Mouse (Mus musculus): ENCODE measurements around the gene Syn3.

Syn3 gene

GRCm38 (mm10) chr10:86249283-86249682 is 249.4 kb downstream of the Syn3 start:
- no peak for ATAC-seq (ENCODE audit: insufficient number of reproducible peaks, low FRiP score, low TSS enrichment)

- no peak for ATAC-seq (ENCODE audit: insufficient number of reproducible peaks, low FRiP score, low TSS enrichment)
These were observed 249.9 kb downstream of the Syn3 start for GRCm38 (mm10) chr10:86248807-86249206.

GRCm38 (mm10) chr10:86248131-86248740 is 250.5 kb downstream of the Syn3 start:
- no peak for ATAC-seq (ENCODE audit: insufficient number of reproducible peaks, low FRiP score, low TSS enrichment)

- no peak for ATAC-seq (ENCODE audit: insufficient number of reproducible peaks, low FRiP score, low TSS enrichment)
These were observed 253.3 kb downstream of the Syn3 start for GRCm38 (mm10) chr10:86245396-86245795.

GRCm38 (mm10) chr10:86243525-86243924 is 255.2 kb downstream of the Syn3 start:
- ATAC-seq (ENCODE audit: insufficient number of reproducible peaks, low FRiP score, low TSS enrichment): no peak

- no peak for ATAC-seq (ENCODE audit: insufficient number of reproducible peaks, low FRiP score, low TSS enrichment)
These were observed 256.0 kb downstream of the Syn3 start for GRCm38 (mm10) chr10:86242721-86243120.

GRCm38 (mm10) chr10:86230006-86230405 is 268.7 kb downstream of the Syn3 start:
- ATAC-seq (ENCODE audit: insufficient number of reproducible peaks, low FRiP score, low TSS enrichment): no peak

- ATAC-seq (ENCODE audit: insufficient number of reproducible peaks, low FRiP score, low TSS enrichment): no peak
These were observed 273.2 kb downstream of the Syn3 start for GRCm38 (mm10) chr10:86225480-86225879.

GRCm38 (mm10) chr10:86218984-86219383 is 279.7 kb downstream of the Syn3 start:
- ATAC-seq (ENCODE audit: insufficient number of reproducible peaks, low FRiP score, low TSS enrichment): no peak

- ATAC-seq (ENCODE audit: insufficient number of reproducible peaks, low FRiP score, low TSS enrichment): no peak
These were observed 281.9 kb downstream of the Syn3 start for GRCm38 (mm10) chr10:86216836-86217235.

- no peak for ATAC-seq (ENCODE audit: insufficient number of reproducible peaks, low FRiP score, low TSS enrichment)
These were observed 286.6 kb downstream of the Syn3 start for GRCm38 (mm10) chr10:86212062-86212461.

GRCm38 (mm10) chr10:86203915-86204314 is 294.8 kb downstream of the Syn3 start:
- peak; percentile 62; the same call in 1 of the 2 replicates for ATAC-seq (ENCODE audit: insufficient number of reproducible peaks, low FRiP score, low TSS enrichment)

GRCm38 (mm10) chr10:86203175-86203574 is 295.5 kb downstream of the Syn3 start:
- ATAC-seq (ENCODE audit: insufficient number of reproducible peaks, low FRiP score, low TSS enrichment): no peak

GRCm38 (mm10) chr10:86201826-86202225 is 296.9 kb downstream of the Syn3 start:
- ATAC-seq (ENCODE audit: insufficient number of reproducible peaks, low FRiP score, low TSS enrichment): no peak

- no peak for ATAC-seq (ENCODE audit: insufficient number of reproducible peaks, low FRiP score, low TSS enrichment)
These were observed 297.7 kb downstream of the Syn3 start for GRCm38 (mm10) chr10:86201006-86201405.

- no peak for ATAC-seq (ENCODE audit: insufficient number of reproducible peaks, low FRiP score, low TSS enrichment)
These were observed 302.2 kb downstream of the Syn3 start for GRCm38 (mm10) chr10:86196414-86197025.

- ATAC-seq (ENCODE audit: insufficient number of reproducible peaks, low FRiP score, low TSS enrichment): no peak
These were observed 304.0 kb downstream of the Syn3 start for GRCm38 (mm10) chr10:86194722-86195121.

- ATAC-seq (ENCODE audit: insufficient number of reproducible peaks, low FRiP score, low TSS enrichment): no peak
These were observed 304.7 kb downstream of the Syn3 start for GRCm38 (mm10) chr10:86193863-86194434.

- no peak for ATAC-seq (ENCODE audit: insufficient number of reproducible peaks, low FRiP score, low TSS enrichment)
These were observed 310.1 kb downstream of the Syn3 start for GRCm38 (mm10) chr10:86188614-86189013.

- no peak for ATAC-seq (ENCODE audit: insufficient number of reproducible peaks, low FRiP score, low TSS enrichment)
These were observed 310.8 kb downstream of the Syn3 start for GRCm38 (mm10) chr10:86187881-86188280.

GRCm38 (mm10) chr10:86183148-86183885 is 315.4 kb downstream of the Syn3 start:
- ATAC-seq (ENCODE audit: insufficient number of reproducible peaks, low FRiP score, low TSS enrichment): no peak

Data from cerebellum, adult (tissue).